Mouse (Mus musculus): Measurements from ENCODE around the gene Sirt3. TPM values are rescaled to one million over a fixed set of nuclear protein-coding genes. Genes with fewer than 3 reads are reported as not detected.

Sirt3 gene
- 38.6 and 39.2 TPM in 2 replicates for polyA plus RNA-seq (2015; fragmentation: Nextera tagmentation; extraction: Ambion mirVana)

DNA sequence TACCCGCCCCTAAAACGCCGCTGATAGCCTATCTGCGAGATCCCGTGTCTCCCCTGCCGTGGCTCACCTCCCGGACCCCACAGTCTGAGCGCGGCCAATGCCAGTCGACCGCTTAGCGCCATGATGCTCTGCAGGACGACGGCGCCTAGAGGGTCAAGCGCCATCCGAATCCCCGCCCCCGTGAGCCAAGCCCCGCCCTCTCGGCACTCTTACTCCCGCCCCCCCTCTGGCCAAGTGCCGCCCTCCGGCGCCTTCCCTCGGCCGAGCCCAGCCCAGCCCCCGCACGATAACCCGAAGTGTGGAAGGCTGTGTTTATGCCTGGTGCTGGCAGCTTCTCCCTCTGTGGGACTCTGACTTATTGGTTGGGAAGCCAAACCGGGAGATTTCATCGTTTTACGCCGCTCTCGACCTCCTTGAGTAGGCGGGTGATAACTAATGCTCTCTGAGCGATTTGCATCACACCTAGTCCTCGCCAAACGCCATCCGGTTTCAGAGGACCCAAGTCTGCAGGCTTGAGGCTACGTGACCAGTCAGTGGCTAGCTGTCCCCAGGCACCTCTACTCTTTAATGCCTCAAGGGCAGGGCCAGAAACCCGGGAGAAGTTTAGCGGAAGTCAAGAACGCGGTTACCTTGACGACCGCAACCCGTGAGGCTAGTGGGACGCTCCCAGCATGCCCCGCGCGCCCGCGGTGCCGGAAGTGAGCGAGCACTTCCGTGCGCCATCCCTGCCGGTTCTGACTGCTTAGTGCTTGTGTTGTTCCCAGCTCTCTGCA is at the start of gene Sirt3, which contains the start of gene Psmd13:
Gene Sirt3, minus strand, starts transcription at position 614 of the 773 bp plus-strand sequence.
Gene Psmd13, plus strand, starts transcription at position 273 of the 773 bp plus-strand sequence.
- peak; percentile 97 for ATAC-seq
- Histone ChIP-seq H3K36me3 (ENCODE audit: control insufficient read depth, insufficient read depth, low read length) (no peaks in the 10 kb centered on the region), H3K4me1 (ENCODE audit: control insufficient read depth, insufficient read depth, low read length) (peaks cover 15% of the 10 kb centered on the region), H3K27me3 (replicated peaks; ENCODE audit: control insufficient read depth, insufficient read depth, low read length) (no peaks in the 10 kb centered on the region), H3K9me3 (ENCODE audit: control insufficient read depth, low read length) (no peaks in the 10 kb centered on the region), H3K9ac (ENCODE audit: low read depth, low read length) (peak within 1 kb of the TSS; percentile 84), H3K27ac (ENCODE audit: low read length) (peak within 1 kb of the TSS; percentile 87), H3K4me3 (ENCODE audit: low read length) (peak within 1 kb of the TSS; percentile 81), H3K4me2 (ENCODE audit: low read depth, low read length) (peak within 1 kb of the TSS; percentile 50)
- under 1% methylated on average over 59 of the region's 59 CpGs for WGBS

DNA sequence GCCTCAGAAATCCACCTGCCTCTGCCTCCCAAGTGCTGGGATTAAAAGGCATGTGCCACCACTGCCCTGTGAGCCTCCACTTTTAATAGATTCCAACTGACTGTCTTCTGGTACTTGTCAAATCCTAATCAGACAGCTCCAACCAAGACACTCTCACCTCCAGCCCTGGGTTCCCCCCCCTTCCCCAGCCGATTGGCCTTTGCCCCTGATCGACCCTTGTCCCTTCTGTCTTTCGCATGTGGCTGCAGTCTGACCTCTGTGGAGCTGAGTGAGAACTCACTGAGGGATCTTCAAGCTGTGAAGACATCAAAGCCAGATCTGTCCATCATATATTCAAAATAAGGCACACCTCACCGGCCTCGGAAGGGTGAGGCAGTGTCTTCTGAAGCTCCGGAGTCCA is 45.1 kb upstream of the Sirt3 start:
- Histone ChIP-seq H3K36me3 (ENCODE audit: control insufficient read depth, insufficient read depth, low read length) (peaks cover 11% of the 10 kb centered on the region; the same call in 1 of the 2 replicates), H3K27me3 (replicated peaks; ENCODE audit: control insufficient read depth, insufficient read depth, low read length) (peaks cover 13% of the 10 kb centered on the region), H3K27ac (ENCODE audit: low read length) (no peak overlapping the region), H3K4me2 (ENCODE audit: low read depth, low read length) (no peak overlapping the region), H3K9ac (ENCODE audit: low read depth, low read length) (no peak overlapping the region), H3K4me1 (ENCODE audit: control insufficient read depth, insufficient read depth, low read length) (peaks cover 3% of the 10 kb centered on the region), H3K9me3 (ENCODE audit: control insufficient read depth, low read length) (no peaks in the 10 kb centered on the region), H3K4me3 (ENCODE audit: low read length) (no peak overlapping the region)
- 90% methylated on average over 6 of the region's 6 CpGs for WGBS
- no peak for ATAC-seq

DNA sequence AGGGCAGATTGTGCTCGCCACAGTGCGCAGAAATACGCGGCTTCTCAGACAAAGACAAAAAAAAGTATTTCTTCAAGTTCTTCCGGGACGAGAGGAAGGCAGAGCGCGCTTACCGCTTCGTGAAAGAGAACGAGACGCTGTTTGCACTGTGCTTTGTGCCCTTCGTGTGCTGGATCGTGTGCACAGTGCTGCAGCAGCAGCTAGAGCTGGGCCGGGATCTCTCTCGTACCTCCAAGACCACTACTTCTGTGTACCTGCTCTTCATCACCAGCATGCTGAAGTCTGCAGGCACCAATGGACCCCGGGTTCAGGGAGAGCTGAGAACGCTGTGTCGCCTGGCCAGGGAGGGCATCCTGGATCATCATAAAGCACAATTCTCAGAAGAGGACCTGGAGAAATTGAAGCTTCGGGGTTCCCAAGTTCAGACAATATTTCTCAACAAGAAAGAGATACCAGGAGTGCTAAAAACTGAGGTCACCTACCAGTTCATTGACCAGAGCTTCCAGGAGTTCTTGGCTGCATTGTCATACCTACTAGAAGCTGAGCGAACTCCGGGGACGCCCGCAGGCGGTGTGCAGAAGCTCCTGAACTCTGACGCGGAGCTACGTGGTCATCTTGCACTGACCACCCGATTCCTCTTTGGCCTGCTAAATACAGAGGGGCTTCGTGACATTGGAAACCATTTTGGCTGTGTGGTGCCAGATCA is 41.1 kb upstream of the Sirt3 start:
- Histone ChIP-seq H3K27ac (ENCODE audit: low read length) (peak overlapping the region; percentile 78), H3K4me2 (ENCODE audit: low read depth, low read length) (peak overlapping the region; percentile 78), H3K4me3 (ENCODE audit: low read length) (peak overlapping the region; percentile 56), H3K36me3 (ENCODE audit: control insufficient read depth, insufficient read depth, low read length) (peaks cover 11% of the 10 kb centered on the region; the same call in 1 of the 2 replicates), H3K9me3 (ENCODE audit: control insufficient read depth, low read length) (no peaks in the 10 kb centered on the region), H3K27me3 (replicated peaks; ENCODE audit: control insufficient read depth, insufficient read depth, low read length) (peaks cover 24% of the 10 kb centered on the region), H3K4me1 (ENCODE audit: control insufficient read depth, insufficient read depth, low read length) (peaks cover 11% of the 10 kb centered on the region), H3K9ac (ENCODE audit: low read depth, low read length) (peak overlapping the region; percentile 62)
- no peak for ATAC-seq
- 24% methylated on average over 30 of the region's 30 CpGs for WGBS

DNA sequence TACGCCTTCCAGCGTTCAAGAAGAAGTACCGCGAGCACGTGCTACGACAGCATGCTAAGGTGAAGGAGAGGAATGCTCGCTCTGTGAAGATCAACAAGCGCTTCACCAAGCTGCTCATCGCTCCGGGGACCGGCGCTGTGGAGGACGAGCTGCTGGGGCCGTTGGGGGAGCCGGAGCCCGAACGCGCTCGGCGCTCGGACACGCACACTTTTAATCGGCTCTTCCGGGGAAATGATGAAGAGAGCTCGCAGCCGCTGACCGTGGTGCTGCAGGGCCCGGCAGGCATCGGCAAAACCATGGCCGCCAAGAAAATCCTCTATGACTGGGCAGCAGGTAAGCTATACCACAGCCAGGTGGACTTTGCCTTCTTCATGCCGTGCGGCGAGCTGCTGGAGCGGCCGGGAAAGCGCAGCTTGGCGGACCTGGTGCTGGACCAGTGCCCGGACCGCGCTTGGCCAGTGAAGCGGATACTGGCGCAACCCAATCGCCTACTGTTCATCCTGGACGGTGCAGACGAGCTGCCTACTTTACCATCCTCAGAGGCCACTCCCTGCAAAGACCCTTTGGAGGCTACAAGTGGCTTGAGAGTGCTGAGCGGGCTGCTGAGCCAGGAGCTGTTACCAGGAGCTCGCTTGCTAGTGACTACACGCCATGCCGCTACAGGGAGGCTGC is 40.4 kb upstream of the Sirt3 start:
- ATAC-seq: peak; percentile 21; the same call in 1 of the 2 replicates
- Histone ChIP-seq H3K9ac (ENCODE audit: low read depth, low read length) (peak overlapping the region; percentile 62), H3K4me3 (ENCODE audit: low read length) (peak overlapping the region; percentile 56), H3K4me2 (ENCODE audit: low read depth, low read length) (peak overlapping the region; percentile 78), H3K9me3 (ENCODE audit: control insufficient read depth, low read length) (no peaks in the 10 kb centered on the region), H3K27me3 (replicated peaks; ENCODE audit: control insufficient read depth, insufficient read depth, low read length) (peaks cover 24% of the 10 kb centered on the region), H3K4me1 (ENCODE audit: control insufficient read depth, insufficient read depth, low read length) (peaks cover 11% of the 10 kb centered on the region), H3K27ac (ENCODE audit: low read length) (peak overlapping the region; percentile 78), H3K36me3 (ENCODE audit: control insufficient read depth, insufficient read depth, low read length) (peaks cover 7% of the 10 kb centered on the region; the same call in 1 of the 2 replicates)
- WGBS: 1% methylated on average over 49 of the region's 49 CpGs

DNA sequence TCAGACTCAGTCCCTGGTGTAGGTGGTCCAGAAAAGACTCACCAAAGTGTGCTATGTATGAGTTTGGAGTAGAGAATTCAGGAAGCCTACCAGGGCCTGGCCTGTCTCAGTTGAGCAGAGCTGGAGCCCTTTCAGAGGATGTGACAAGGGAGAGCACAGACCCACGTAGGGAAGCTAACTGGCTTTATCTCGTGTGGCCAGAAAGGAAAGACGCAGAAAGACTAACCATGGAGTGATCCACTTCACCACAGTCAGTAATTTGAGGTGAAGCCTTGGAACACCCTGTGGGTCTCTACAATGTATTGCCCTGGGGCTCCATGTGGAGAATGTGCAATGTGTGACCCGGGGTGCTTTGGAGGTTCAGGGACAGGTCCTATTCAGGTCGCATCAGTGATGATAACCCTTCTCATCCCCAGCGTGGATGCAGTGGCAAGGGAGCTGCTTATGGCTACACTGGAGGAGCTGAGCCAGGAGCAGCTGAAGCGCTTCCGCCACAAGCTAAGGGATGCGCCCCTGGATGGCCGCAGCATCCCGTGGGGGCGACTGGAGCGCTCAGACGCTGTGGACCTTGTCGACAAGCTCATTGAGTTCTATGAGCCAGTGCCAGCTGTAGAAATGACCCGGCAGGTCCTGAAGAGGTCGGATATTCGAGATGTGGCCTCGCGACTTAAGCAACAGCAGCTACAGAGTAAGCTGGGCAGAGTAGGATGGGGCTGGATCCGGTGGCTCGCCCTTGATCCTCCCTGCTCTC is 39.3 kb upstream of the Sirt3 start:
- ATAC-seq: 0 out of 2 replicates have a peak, but pooled peaks have one; percentile 1
- peak overlapping the region; percentile 62 for H3K9ac ChIP-seq (ENCODE audit: low read depth, low read length)
- H3K36me3 ChIP-seq (ENCODE audit: control insufficient read depth, insufficient read depth, low read length): peaks cover 3% of the 10 kb centered on the region; the same call in 1 of the 2 replicates
- peaks cover 14% of the 10 kb centered on the region for H3K4me1 ChIP-seq (ENCODE audit: control insufficient read depth, insufficient read depth, low read length)
- no peaks in the 10 kb centered on the region for H3K9me3 ChIP-seq (ENCODE audit: control insufficient read depth, low read length)
- H3K4me3 ChIP-seq (ENCODE audit: low read length): peak overlapping the region; percentile 56
- peak overlapping the region; percentile 78 for H3K4me2 ChIP-seq (ENCODE audit: low read depth, low read length)
- peaks cover 24% of the 10 kb centered on the region for H3K27me3 ChIP-seq (replicated peaks; ENCODE audit: control insufficient read depth, insufficient read depth, low read length)
- H3K27ac ChIP-seq (ENCODE audit: low read length): peak overlapping the region; percentile 89
- WGBS: 33% methylated on average over 22 of the region's 22 CpGs

DNA sequence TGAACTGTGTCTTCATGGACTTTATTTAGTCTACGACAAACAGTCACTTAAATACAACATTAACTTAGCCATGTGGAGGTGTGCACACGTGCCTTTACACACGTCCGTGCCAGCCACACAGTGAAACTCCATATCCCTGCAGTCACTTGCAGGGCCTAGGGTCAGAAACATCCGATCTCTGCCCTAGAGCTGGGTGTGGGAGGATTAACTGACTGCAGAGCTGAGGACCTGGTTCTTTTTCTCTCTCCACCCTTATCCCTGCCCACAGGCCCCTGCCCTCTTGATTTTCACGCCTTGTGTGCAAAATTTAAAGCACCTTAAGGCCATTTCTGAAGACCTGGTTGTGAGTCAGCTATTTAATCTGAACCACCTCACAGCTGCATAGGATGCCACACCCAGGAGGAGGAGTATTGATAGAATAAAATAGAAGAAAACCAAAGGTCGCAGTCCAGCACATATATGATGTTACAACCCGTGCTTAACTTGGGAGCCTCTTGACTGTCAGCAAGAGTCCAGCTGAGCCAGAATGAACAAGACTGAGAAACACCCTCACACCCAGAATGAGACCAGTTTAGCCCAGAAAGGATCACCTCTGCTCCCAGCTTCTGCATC is 38.4 kb upstream of the Sirt3 start, which contains the start of gene Nlrp6:
Gene Nlrp6, plus strand, starts transcription at position 485 of the 612 bp plus-strand sequence.
- H3K27me3 ChIP-seq (replicated peaks; ENCODE audit: control insufficient read depth, insufficient read depth, low read length): peaks cover 24% of the 10 kb centered on the region
- peak; percentile 81 for ATAC-seq
- 52% methylated on average over 8 of the region's 8 CpGs for WGBS
- peaks cover 16% of the 10 kb centered on the region for H3K4me1 ChIP-seq (ENCODE audit: control insufficient read depth, insufficient read depth, low read length)
- peaks cover 3% of the 10 kb centered on the region; the same call in 1 of the 2 replicates for H3K36me3 ChIP-seq (ENCODE audit: control insufficient read depth, insufficient read depth, low read length)
- H3K4me3 ChIP-seq (ENCODE audit: low read length): peak within 1 kb of the TSS; percentile 56
- no peaks in the 10 kb centered on the region for H3K9me3 ChIP-seq (ENCODE audit: control insufficient read depth, low read length)
- H3K4me2 ChIP-seq (ENCODE audit: low read depth, low read length): peak within 1 kb of the TSS; percentile 78
- peak within 1 kb of the TSS; percentile 89 for H3K27ac ChIP-seq (ENCODE audit: low read length)
- peak within 1 kb of the TSS; percentile 62 for H3K9ac ChIP-seq (ENCODE audit: low read depth, low read length)

DNA sequence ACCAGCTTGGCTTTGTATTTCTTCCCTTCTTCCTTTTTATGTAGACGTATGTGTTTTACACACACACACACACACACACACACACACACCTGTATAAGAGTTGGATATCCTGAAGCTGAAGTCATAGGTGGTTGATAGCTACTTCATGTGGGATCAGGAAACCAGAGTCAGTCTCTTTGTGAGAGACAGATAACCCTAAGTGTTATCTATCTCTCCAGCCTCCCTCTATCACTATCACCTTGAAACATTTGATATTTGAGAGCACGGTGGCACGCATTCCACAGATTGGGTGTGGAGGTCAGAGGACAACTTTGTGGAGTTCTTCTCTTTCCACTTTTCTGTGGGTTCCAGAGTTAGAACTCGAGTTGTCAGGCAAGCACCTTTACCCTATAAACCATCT is 37.8 kb upstream of the Sirt3 start:
- peaks cover 3% of the 10 kb centered on the region; the same call in 1 of the 2 replicates for H3K36me3 ChIP-seq (ENCODE audit: control insufficient read depth, insufficient read depth, low read length)
- peak overlapping the region; percentile 1; the same call in 1 of the 2 replicates for H3K4me2 ChIP-seq (ENCODE audit: low read depth, low read length)
- H3K27me3 ChIP-seq (replicated peaks; ENCODE audit: control insufficient read depth, insufficient read depth, low read length): peaks cover 24% of the 10 kb centered on the region
- 43% methylated on average over 4 of the region's 4 CpGs for WGBS
- H3K4me3 ChIP-seq (ENCODE audit: low read length): no peak overlapping the region
- no peak overlapping the region; the same call in 1 of the 2 replicates for H3K9ac ChIP-seq (ENCODE audit: low read depth, low read length)
- no peaks in the 10 kb centered on the region for H3K9me3 ChIP-seq (ENCODE audit: control insufficient read depth, low read length)
- peak overlapping the region; percentile 89 for H3K27ac ChIP-seq (ENCODE audit: low read length)
- ATAC-seq: peak; percentile 46
- H3K4me1 ChIP-seq (ENCODE audit: control insufficient read depth, insufficient read depth, low read length): peaks cover 16% of the 10 kb centered on the region

DNA sequence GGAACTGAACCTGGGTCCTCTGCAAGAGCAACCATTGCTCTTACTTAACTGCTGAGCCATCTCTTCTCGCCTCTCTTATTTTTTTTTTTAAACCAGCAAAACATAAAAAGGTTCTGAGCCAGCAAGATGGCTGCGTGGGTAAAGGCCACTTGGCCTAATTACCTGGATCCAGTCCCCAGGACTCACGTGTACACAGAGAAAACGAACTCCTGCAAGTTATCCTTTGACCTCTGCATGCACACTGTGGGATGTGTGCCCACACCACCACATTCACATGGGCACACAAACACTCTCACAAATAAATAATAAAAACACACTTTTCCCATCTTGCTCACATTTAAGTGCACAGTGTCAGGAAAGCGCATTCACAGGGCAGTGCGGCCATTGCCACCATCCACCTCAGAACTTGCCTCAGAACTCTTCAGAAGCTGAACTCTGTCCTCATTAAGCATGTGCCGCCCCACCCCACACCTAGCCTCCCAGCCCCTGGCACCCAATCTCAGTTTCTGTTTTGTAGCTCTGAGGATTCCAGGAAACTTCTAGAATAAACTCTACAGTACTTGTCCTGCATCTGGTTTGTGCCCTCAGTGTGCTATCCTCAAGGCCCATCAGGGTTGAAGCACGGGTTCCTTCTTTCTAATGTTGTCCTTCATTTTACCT is 32.1 kb upstream of the Sirt3 start:
- no peak overlapping the region for H3K4me3 ChIP-seq (ENCODE audit: low read length)
- H3K9me3 ChIP-seq (ENCODE audit: control insufficient read depth, low read length): no peaks in the 10 kb centered on the region
- ATAC-seq: peak; percentile 27
- no peak overlapping the region for H3K9ac ChIP-seq (ENCODE audit: low read depth, low read length)
- H3K27ac ChIP-seq (ENCODE audit: low read length): peak overlapping the region; percentile 94
- H3K4me2 ChIP-seq (ENCODE audit: low read depth, low read length): no peak overlapping the region
- no peaks in the 10 kb centered on the region for H3K27me3 ChIP-seq (replicated peaks; ENCODE audit: control insufficient read depth, insufficient read depth, low read length)
- peaks cover 15% of the 10 kb centered on the region for H3K4me1 ChIP-seq (ENCODE audit: control insufficient read depth, insufficient read depth, low read length)
- no peaks in the 10 kb centered on the region for H3K36me3 ChIP-seq (ENCODE audit: control insufficient read depth, insufficient read depth, low read length)
- WGBS: 72% methylated on average over 8 of the region's 8 CpGs

Data from intestine, embryonic 16.5 days (tissue).